Mouse (Mus musculus) thymus, adult 2 months (tissue): ENCODE data around the gene Nkiras1.

ENCODE experiments used
- CTCF ChIP-seq: fragments of 200-500 bp; IDR thresholded peaks from 2 replicates; pipeline ENCODE4 v1.5.1; 2012; ENCODE audit warnings: mild to moderate bottlenecking, control low read depth, low read length, moderate library complexity, borderline replicate concordance; ENCODE audit not compliant: control insufficient read depth, poor library complexity, insufficient read depth; ENCODE audit errors: extremely low read depth
- POLR2A ChIP-seq: fragments of 200-500 bp; IDR thresholded peaks from 2 replicates; pipeline ENCODE4 v1.6.1; 2012; ENCODE audit warnings: mild to moderate bottlenecking, low read length, control low read depth, moderate library complexity; ENCODE audit not compliant: control insufficient read depth, poor library complexity, insufficient read depth; ENCODE audit errors: extremely low read depth

DNA sequence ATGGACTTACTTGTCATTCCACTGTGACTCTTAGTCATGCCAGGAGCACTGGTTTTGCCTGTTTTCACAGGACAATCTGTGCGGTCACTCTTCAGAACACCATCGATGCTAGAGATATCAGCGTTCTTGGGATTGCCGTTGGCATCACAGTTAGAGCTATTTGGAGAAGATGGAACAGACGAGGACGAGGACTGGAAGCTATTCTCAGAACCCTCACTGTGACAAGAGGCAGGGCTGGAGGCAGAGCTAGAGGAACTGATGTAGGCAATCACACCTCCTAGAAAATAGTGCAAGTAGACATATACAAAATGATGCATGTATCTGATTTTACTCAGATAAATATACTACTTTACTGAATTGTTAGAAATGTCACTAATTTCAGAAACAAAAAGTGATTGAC, 49.0 kb upstream of the Nkiras1 start:
- TF ChIP-seq POLR2A = no peak
- no peak for TF ChIP-seq CTCF
